Mouse (Mus musculus) frontal cortex, postnatal 25 days (tissue): Measurements from ENCODE around the gene Mff.
A peak's percentile ranks its signal among the peaks of the same experiment; 100 is the strongest.

Source experiments
- DNase-seq, 2 experiments: peaks; one replicate each; pipeline ENCODE4 v3.0.0; 2022; ENCODE audit warnings: low spot score in 2 of 2

Gene Mff

DNA sequence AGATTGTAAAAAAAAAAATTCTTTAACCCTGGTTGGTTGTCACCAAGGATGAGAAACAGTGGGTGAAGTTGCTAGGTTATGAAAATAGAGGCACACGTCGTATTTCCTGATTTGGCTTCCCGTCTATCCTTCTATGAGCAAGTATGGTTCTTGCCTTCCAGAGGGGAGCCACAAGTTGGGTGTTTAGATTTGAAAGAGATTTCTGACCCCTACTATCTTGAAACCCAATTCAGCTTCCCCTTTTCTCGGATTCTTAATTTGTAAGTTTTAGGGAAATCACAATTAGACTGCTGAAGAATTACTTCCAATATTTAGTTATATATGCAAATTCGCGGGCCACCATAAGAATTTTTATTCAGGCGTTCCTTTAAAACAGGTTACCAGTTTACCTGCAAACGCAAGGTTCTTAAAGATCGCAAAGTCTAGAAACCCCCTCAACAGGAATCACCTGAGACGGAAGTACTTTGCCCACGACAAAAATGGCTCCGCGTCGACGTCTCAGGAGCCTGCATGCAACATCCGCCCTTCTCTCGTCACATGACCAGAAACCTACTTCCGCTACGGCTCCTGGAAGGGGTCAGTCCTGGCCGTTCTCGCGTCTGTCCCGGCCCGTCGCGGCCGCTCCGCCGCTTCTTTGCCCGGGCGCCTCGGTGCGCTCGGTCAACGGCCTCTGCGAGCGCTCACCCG is at the start of gene Mff:
Gene Mff (plus strand): TSS at position 552 of the 687 bp plus-strand sequence.
- peak; percentile 87 to 88 for DNase-seq

- DNase-seq = no peak
Observed at GRCm38 (mm10) chr1:82686328-82686727, 38.4 kb upstream of the Mff start.

GRCm38 (mm10) chr1:82686866-82687265 is 37.8 kb upstream of the Mff start:
- no peak for DNase-seq

- no peak for DNase-seq
Observed at GRCm38 (mm10) chr1:82687931-82688330, 36.8 kb upstream of the Mff start.

DNA sequence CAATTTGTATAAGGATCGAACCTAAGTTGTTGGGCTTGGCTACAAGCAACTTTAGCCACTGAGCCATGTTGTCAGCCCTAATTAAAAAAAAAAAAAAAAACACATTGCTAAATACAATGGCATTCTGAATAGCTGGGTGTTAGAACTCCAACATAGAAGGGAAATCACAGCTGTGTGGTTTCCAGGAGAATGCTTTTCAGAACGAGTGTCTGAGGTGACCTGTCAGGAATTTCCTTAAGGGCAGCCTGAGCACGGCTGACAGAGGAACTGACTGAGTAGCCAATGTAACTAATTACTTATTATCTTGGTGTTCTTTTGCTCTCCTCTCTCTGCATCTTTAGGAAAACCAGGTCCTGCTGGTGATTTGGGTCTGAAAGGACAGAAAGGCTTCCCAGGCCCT is 28.8 kb upstream of the Mff start:
- no peak for DNase-seq

GRCm38 (mm10) chr1:82717816-82718512 is 6.7 kb upstream of the Mff start:
- no peak for DNase-seq

GRCm38 (mm10) chr1:82725026-82725874 is 560 bp downstream of the Mff start:
- DNase-seq = no peak

DNA sequence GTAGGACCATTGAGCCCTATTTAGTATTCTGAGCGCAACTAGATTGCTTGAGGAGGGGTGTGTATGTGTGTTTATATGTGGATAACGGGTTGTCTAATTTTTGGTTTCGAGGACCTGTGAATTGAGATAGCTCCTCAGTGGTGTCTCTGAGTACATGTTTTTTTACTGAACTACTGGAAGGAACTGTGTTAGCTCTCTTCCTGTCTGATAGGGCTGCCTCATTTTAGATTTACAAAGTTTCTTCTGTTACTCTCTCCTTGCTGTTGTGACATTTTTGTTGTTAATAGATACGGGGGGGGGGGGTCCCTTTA is 1.1 kb downstream of the Mff start:
- DNase-seq = no peak

- DNase-seq = no peak
Observed at GRCm38 (mm10) chr1:82726482-82726881, 1.8 kb downstream of the Mff start.

GRCm38 (mm10) chr1:82733357-82733756 is 8.7 kb downstream of the Mff start:
- DNase-seq = no peak

- DNase-seq = no peak
Observed at GRCm38 (mm10) chr1:82738066-82738465, 13.4 kb downstream of the Mff start.

DNA sequence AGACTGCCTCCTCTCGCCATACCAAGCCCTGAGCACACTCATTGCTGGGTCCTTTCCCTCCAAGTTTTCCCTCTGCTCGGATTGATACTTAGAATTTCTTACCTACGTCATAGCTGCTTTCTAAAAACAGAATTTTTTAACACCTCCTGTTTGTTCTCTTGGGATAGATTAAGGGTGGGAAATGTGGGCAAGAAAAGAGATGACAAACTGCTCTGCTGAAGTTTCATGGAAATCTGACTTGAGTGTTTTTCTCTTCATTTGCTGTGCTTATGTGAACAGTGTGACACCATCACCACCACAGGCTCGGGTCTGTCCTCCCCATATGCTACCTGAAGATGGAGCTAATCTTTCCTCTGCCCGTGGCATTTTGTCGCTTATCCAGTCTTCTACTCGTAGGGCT is 16.8 kb downstream of the Mff start:
- no peak for DNase-seq

GRCm38 (mm10) chr1:82743962-82744361 is 19.3 kb downstream of the Mff start:
- no peak for DNase-seq

DNA sequence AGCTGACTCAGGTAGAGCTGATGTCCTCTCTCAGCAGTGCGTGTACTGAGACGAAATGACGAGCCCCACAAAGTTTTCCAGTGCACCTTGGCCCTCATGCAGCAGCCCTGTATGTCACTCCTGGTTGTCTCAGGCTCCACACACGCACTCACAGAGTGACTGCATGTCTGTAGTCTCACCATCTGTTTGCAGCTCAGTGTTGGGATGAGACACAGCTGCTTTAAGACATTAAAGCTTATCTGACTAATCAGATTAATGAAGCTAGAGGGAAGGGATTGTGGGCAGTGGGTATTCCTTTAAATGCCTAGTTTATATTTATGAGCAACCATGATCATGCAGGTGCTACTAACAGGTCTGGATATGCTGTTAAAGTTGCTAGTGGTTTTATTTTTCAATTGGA is 21.7 kb downstream of the Mff start:
- DNase-seq = no peak

- DNase-seq = no peak
Observed at GRCm38 (mm10) chr1:82747714-82748452, 23.2 kb downstream of the Mff start.

GRCm38 (mm10) chr1:82759520-82759919 is 34.8 kb downstream of the Mff start:
- DNase-seq = no peak

DNA sequence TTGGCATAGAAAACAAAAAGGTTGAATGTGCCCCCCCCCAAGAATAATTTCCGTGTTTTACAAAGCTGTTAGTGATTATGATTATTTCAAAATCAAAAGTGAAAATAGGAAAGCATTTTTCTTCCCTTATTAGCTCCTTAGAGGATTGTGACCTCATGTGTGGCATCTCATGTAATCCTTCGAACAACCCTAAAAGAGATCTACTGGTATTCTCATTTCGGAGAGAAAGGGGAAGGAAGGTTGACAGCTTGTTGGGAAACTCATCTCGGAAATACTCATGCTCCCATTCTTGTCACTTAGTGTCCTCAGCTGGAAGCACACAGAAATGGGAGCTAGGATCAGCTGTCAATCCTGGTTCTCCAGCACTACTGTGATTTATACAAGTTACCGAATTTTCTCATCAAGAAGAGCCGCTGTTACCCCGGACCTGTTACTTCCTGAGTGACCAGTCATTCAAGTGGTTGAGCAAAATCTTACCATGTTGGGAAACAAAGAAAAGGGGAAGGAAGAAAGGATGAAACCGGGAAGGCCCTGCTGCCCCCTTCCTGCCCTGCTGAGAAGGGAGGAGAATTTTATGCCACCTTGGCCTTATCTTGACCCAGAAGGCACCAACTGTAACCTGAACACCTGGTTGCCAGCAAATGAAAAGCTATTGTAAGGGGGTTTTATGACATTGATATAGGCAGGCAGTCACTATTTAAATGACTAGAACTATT is 36.9 kb downstream of the Mff start:
- no peak for DNase-seq

DNA sequence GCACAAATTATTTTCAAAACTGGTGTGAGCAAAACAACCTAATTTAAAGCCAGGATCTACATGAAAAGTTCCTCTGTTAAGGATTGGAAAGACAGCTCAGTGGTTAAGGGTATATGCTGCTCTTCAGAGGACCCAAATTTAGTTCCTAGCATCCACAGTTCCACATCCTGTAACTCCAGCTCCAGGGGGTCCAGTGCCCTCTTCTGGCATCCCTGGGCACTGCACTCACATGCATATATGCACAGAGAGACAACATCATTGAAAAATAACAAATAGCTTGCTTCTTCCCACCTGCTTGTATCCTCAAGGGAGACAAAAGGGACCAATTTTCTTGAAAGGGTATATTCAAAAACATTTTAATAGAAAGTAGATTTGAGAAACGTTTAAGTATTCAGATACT is 37.6 kb downstream of the Mff start:
- no peak for DNase-seq

DNA sequence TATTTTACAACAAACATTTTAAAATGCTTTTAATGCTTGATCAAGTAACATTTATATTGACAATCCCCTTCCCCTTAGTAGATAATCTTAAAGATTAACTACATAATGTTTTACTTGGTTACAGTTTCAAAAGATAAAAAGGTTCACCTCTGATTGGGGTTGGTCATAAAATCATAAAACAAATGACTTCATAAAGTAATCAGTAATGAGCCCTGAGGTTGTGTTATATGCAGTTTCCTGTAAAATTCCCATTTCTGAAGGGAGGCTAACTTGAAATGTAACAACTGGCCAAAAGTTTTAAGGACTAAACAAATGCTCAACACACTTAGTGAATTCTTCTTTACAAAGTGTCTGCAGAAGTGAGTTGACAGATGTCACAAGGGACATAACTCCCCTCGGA is 41.5 kb downstream of the Mff start:
- no peak for DNase-seq

DNA sequence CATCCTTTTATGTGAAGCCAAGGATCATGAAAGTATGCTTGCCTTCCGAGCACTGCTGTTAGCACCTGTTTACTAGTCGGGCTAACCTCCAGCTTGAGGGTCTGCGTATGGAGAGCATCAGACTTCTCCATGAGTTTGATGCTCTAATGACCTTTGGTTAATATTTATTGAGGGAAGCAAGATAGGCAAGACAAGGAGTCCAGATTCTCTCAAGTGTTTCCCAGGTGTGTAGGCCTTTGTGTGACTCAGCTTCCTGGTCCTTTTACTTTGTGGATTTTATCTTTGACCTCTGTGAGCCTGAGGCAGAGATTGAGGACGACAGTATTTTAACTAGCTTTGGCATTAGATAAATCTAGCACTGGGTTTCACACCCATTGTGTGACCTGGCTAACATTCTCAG is 42.0 kb downstream of the Mff start:
- DNase-seq = no peak

DNA sequence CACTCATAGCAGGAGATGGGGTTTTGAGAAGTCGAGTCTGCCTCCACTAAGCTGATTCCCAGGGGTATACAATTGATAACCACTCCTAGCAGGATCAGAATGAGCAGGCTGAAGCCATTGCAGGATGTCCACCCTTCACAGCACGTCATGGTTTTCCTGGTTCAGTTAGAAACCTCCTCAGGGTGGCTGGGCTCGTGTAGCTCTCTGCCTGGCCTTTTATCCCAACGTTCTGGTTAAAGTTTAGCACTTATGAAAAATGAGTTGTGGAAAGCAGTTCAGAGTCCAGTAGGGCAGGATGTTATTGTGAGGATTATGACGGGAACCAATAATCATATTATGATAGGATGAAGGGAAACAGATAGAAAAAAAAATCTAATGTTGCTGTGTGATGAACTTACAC is 43.6 kb downstream of the Mff start, which contains the start of gene Tm4sf20:
Gene Tm4sf20 (minus strand): TSS at position 193 of the 400 bp plus-strand sequence.
- DNase-seq = no peak
